Mouse (Mus musculus) c-Kit-positive CD71-positive TER-119-positive erythroid progenitor cells, embryonic 14.5 days (primary cell): ENCODE measurements around the gene Nob1.

ENCODE experiments used
- DNase-seq: peaks from one replicate; pipeline ENCODE4 v3.0.0-alpha.2; 2013; ENCODE audit warnings: low spot score

Nob1 gene

GRCm38 (mm10) chr8:107435962-107436831, 11.3 kb upstream of the Nob1 start, which contains the start of gene Wwp2:
Gene Wwp2, plus strand, starts transcription at chr8:107436365.
- peak; percentile 68 for DNase-seq

GRCm38 (mm10) chr8:107435421-107435961, 10.6 kb upstream of the Nob1 start:
- DNase-seq, result no peak

GRCm38 (mm10) chr8:107430821-107431220, 6.0 kb upstream of the Nob1 start:
- no peak for DNase-seq

DNA sequence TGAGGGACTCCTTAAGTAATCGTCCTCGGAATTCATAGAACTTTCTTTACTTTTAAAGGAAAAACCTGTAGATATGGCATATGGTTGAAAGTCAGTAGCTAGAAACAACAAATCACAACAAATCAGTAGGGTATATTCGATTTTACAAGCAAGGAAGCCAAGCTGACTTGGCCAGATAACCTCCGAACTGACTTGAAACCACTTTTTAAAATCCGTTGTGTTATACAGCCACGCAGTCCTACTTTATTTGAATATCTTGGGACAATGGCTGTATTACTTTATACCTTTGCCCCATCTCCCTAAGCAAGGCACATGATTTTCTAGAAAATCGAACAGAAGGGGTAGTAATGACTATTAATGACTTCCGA, 363 bp upstream of the Nob1 start:
- DNase-seq, result no peak

GRCm38 (mm10) chr8:107424176-107424575, 675 bp downstream of the Nob1 start:
- DNase-seq, result no peak

DNA sequence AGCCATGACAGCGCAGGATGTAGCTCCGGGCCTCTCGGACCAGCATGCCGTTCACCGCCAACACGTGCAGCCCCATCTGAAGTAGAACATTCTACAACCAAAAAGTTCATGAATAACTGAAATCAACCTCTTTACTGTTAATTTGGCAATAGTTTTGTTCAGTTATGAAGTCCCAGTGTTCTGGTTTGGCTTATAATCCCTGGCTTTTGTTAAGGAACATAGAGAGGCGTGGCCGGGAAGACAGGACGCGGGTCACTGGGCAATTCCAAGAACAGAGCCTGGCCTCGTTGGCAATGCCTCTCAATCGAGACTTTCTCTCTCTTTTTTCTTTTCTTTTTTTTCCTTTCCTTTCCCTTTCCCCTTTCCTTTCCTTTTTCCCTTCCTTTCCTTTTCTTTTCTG, 7.8 kb downstream of the Nob1 start:
- no peak for DNase-seq

DNA sequence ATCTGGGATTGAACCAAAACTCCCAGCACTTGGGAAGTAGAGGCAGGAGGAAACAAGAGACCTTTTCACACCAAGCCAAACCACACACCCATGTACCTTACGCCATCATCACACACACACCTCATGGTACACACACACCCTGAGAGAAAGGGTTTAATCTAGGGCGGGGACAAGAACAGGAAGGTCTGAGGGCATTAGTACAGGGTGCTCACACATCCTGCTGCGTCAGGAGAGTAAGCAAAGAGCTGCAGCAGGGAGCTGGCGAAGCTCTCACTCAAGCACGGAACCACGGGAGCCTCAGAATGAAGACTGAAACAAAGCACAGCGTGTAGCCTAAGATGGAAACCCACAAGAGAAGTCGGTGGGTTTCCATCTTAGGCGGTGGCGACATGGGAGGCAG, 11.0 kb downstream of the Nob1 start:
- no peak for DNase-seq

GRCm38 (mm10) chr8:107412552-107412951, 12.3 kb downstream of the Nob1 start:
- DNase-seq, result no peak

- DNase-seq, result peak; percentile 41
These were observed 13.5 kb downstream of the Nob1 start for GRCm38 (mm10) chr8:107411391-107411790.

DNA sequence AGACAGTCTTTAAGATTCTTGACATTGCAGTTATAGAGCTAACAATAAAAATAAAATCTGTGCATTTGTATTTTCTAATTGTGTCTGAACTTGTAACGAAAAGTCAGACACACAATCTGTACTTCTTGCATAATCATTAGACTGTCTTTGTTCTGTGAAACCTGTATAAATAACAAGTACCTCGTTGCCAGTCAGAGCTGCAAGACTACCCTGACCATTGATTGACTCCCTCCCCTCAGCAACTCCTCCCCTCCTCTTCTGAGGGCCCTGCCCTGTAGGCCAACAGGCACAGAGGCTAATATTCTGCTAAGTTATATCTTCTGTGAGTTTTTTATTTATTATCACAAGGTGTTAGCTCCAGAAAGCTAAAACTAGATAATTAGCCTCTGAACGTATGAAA, 18.9 kb downstream of the Nob1 start:
- DNase-seq, result no peak

GRCm38 (mm10) chr8:107404057-107404456, 20.8 kb downstream of the Nob1 start:
- no peak for DNase-seq

DNA sequence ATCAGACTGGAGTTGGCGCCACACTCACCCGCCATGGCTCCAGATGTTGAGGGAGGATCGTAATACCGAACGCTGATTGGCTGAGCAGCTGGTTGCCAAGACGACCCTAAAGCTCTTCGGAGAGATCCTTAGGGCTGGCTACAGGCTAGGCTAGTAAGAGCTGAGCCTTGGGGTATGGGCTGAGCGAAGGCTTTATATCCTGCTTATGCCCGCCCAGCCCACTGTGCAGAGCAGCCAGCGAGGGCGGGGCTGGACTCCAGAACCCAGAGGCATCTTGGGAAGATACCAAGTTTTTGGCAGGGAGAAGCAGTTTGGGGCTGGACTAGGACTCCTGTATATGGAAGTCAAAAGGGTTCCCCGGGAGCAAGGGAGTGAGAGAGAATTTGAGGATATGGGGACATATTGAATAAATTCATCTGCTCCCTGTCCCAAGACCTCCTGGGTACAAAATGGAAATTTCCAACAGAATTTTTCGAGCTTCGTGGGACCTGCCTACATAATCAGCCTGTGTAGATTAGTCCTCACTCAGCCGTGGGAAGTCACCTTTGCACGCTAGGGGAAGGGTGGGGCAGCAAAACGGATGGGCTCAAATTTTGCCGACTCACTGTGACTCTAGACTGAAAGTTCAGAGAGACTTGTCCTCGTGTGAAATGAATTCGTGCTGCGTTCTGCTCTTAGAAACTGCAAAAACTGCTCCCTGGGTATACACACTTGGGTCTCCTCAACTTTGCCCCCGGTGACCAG, 21.6 kb downstream of the Nob1 start, which contains the start of gene Nqo1:
Gene Nqo1, minus strand, starts transcription at position 169 of the 744 bp plus-strand sequence.
- DNase-seq, result peak; percentile 91

GRCm38 (mm10) chr8:107401866-107402265, 23.0 kb downstream of the Nob1 start:
- DNase-seq, result no peak

DNA sequence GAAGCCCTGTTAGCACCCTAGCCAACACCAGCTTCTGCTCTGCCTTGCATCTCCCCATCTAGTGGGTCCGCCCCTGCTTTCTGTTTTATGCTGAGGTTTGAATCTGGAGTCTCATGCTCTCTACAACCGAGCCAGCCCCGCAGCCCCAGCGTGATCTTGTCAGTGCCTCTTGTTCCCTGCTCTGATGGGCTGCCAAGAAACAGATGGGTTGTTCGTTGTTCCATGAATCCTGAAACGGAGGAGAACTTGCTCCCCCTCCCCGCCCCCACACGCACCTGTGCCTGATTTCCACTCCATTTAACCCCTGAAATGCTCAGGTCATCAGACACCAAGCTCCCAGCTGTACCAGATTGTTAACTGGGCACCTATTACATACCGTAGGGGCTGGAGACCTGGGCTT, 25.4 kb downstream of the Nob1 start:
- DNase-seq, result no peak

DNA sequence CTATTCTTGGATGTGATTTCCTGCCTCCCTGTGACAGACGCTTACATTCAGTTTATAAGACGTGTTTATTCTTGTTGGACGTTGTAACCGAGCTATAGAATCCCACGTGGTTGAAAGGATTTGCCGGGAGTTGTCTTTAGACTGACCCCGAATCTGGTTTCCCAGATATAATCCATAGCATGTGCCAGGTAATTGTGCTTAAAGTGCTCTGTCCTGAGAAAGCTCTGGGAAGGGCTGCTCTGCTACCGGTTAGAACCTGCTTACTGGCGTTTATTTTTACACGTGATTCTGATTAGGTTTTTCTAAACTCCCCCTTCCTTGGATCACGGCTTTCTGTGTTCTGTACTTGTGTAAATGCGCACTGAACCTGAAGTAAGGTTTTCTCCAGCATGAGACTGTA, 27.2 kb downstream of the Nob1 start:
- no peak for DNase-seq

DNA sequence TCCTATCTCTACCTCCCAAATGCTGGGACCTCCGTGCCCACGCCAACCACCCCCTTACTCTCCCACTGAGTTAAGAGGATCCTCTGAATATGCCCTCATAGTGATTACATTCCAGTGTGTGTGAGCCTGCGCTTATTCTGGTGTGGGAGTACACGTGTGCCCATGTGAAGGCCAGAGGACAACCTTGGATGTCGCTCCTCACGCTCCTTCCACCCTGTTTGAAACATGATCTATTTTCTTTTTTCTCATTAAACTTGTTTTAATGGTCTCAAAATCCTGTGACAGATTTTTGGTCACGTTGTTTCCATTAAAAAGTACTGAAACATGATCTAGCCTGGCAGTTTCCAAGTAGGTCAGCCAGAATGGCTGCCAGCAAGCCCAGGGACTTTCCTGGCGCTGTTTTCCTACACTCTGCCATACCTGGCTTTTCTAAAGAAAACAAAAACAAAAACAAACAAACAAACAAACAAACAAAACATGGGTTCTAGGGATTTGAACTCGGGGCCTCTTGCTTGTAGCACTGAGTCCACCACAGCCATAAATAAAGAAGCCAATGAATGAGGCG, 28.7 kb downstream of the Nob1 start:
- no peak for DNase-seq

DNA sequence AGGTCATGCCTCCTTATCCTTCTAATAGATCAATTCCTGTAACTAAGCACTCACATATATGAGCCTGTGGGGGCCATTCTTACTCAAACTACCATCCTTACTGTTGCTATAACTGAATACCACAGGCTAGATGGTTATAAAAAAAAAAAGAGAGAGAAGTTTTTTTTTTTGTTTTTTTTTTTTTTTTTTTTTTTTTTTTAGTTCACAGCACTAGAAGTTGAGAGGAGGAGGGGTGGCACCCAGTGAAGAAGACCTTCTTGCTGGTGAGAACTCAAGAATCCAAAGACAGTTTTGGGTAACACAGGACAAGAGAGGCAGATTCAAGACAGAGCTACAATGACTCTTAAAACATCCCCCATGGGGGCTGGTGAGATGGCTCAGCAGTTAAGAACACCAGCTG, 29.5 kb downstream of the Nob1 start:
- no peak for DNase-seq

GRCm38 (mm10) chr8:107391136-107391516, 33.7 kb downstream of the Nob1 start:
- no peak for DNase-seq

GRCm38 (mm10) chr8:107390476-107391135, 34.2 kb downstream of the Nob1 start:
- DNase-seq, result no peak

GRCm38 (mm10) chr8:107389557-107389956, 35.3 kb downstream of the Nob1 start:
- DNase-seq, result no peak

DNA sequence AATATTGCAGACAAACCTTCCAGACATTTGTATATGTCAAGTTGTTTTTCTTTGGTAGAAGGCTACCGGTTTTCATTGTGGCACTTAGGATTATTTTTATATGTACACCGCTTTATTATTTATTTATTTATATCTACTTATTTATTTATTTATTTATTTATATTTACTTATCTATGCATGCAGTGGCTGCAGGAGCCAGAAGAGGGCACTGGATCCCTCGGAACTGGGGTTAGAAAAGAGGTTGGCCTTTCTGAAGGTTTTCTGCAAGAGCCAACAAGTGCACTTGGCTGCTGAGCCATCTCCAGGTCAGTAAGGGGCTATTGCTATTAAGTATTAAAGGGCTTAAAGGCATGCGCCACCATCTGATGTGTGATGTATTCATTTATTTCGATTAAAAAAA, 37.0 kb downstream of the Nob1 start:
- no peak for DNase-seq

DNA sequence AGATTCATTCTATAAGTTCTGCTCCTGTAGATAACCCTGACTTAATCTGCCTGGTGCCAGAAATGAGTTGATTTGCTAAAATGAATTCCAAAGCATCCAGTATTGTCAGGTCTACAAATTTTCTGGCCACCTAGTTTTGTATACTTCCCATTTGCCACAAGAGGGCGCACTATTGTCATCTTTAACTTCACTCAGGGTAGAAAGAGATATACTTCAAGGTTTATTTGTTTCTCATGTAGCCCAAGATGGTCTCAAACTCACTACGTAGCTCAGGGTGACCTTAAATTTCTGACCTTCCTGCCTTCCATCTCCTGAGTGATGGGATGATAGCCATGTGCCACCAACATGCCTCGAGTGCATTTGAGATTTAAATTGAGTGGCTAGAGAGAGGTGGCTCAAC, 38.2 kb downstream of the Nob1 start:
- DNase-seq, result peak; percentile 72
